Mouse (Mus musculus): ENCODE measurements around the gene Lrrc74a. TPM values are rescaled to one million over a fixed set of nuclear protein-coding genes. Genes with fewer than 3 reads are reported as not detected.

Gene Lrrc74a
- polyA plus RNA-seq, 1 experiment from 2014 or later: not detected

DNA sequence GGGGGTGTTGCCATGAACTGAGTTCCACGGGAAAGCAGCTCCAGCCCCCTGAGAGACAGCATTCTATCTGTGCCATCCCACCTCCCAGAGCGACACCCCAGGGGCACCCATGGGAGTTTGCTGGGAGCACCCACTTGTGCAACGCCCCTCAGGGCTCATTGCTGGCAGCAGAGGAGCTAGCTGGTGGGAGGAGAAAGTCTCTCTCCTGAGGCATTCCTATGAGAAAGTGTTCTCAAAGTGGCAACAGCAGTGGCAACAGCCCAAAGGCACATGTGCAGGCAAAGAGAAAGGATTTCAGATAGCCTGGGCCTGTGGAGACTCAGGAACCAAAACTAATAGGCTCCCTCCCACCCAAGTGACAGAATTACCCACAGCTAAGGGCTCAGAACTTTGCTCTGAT, 78.6 kb downstream of the Lrrc74a start:
- Histone ChIP-seq H3K4me1 (peaks cover 66% of the 10 kb centered on the region), H3K4me3 (no peak overlapping the region)

More for the DNA sequence above, 78.6 kb downstream of the Lrrc74a start:
- no peaks in the 10 kb centered on the region for H3K9me3 ChIP-seq (replicated peaks)
- no peaks in the 10 kb centered on the region for H3K36me3 ChIP-seq
- H3K27ac ChIP-seq: peak overlapping the region; percentile 31; the same call in 1 of the 2 replicates
- WGBS: 75% methylated on average over 3 of the region's 3 CpGs
- no peak overlapping the region for H3K4me2 ChIP-seq (replicated peaks)
- ATAC-seq (ENCODE audit: low FRiP score): no peak
- H3K9ac ChIP-seq: no peak overlapping the region
- H3K27me3 ChIP-seq: no peaks in the 10 kb centered on the region

Other genes starting within 250 kb of the Lrrc74a start
- gene Vash1, start 55.7 kb upstream of the Lrrc74a start, polyA plus RNA-seq (2016; fragmentation: Nextera tagmentation; extraction: Ambion mirVana): 34.4 and 35.3 TPM in 2 replicates
- gene Angel1, start 7.9 kb upstream of the Lrrc74a start, polyA plus RNA-seq (2016; fragmentation: Nextera tagmentation; extraction: Ambion mirVana): 15.8 and 17.0 TPM in 2 replicates
- 75.9 and 86.3 TPM in 2 replicates for gene Irf2bpl, start 150.4 kb downstream of the Lrrc74a start, polyA plus RNA-seq (2016; fragmentation: Nextera tagmentation; extraction: Ambion mirVana)
- gene Cipc, start 212.7 kb downstream of the Lrrc74a start, polyA plus RNA-seq (2016; fragmentation: Nextera tagmentation; extraction: Ambion mirVana): 41.1 and 46.9 TPM in 2 replicates